Mouse (Mus musculus) MEL (cell line): ENCODE data around the gene Isg20l2. TPM values are rescaled to one million over a fixed set of nuclear protein-coding genes. Genes with fewer than 3 reads are reported as not detected.

Experiments used
- DNase-seq: peaks from one replicate; pipeline ENCODE4 v3.0.0; 2011; ENCODE audit warnings: low read depth, low spot score
- H3K27ac ChIP-seq: 2 replicates; pipeline ENCODE4 v1.5.1; 2012; ENCODE audit warnings: low read depth, mild to moderate bottlenecking, control low read depth, low read length, moderate library complexity; ENCODE audit not compliant: control insufficient read depth
- H3K27me3 ChIP-seq, 2 experiments: fragments of 150-350 bp in 1 of 2; sonication (generic) in 1 of 2; 2 replicates each; pipeline ENCODE4 v1.6.1; 2012; ENCODE audit warnings: low read length in 2 of 2, mild to moderate bottlenecking in 2 of 2, improper control_type of control experiment in 1 of 2, moderate library complexity in 1 of 2; ENCODE audit not compliant: insufficient read depth in 2 of 2, control insufficient read depth in 1 of 2
- H3K36me3 ChIP-seq, 2 experiments: 2 replicates each; pipeline ENCODE4 v1.6.1; 2012 to 2014; ENCODE audit warnings: low read length in 2 of 2, improper control_type of control experiment in 1 of 2, inconsistent platforms in 1 of 2, mild to moderate bottlenecking in 1 of 2; ENCODE audit not compliant: insufficient read depth in 2 of 2, control insufficient read depth in 1 of 2
- H3K4me1 ChIP-seq, 2 experiments: fragments of 150-350 bp in 1 of 2; sonication (generic) in 1 of 2; 2 replicates each; pipeline ENCODE4 v1.6.1; 2012; ENCODE audit warnings: low read length in 2 of 2, improper control_type of control experiment in 1 of 2, mild to moderate bottlenecking in 1 of 2; ENCODE audit not compliant: insufficient read depth in 2 of 2, control insufficient read depth in 1 of 2
- H3K4me3 ChIP-seq, 2 experiments: fragments of 150-350 bp in 1 of 2; sonication (generic) in 1 of 2; 2 replicates each; pipeline ENCODE4 v1.5.1; 2012; ENCODE audit warnings: low read depth in 2 of 2, low read length in 2 of 2, mild to moderate bottlenecking in 2 of 2, moderate library complexity in 2 of 2, control low read depth in 1 of 2, improper control_type of control experiment in 1 of 2; ENCODE audit not compliant: control insufficient read depth in 1 of 2, insufficient read depth in 1 of 2
- H3K79me2 ChIP-seq: 2 replicates; pipeline ENCODE4 v1.6.1; 2012; ENCODE audit warnings: mild to moderate bottlenecking, low read length, moderate library complexity; ENCODE audit not compliant: control insufficient read depth, poor library complexity, insufficient read depth
- H3K9ac ChIP-seq: 2 replicates; pipeline ENCODE4 v1.6.1; 2012; ENCODE audit warnings: low read depth, mild to moderate bottlenecking, control low read depth, low read length, moderate library complexity; ENCODE audit not compliant: control insufficient read depth, poor library complexity, severe bottlenecking
- H3K9me3 ChIP-seq: fragments of 150-350 bp; sonication (generic); replicated peaks from 2 replicates; pipeline ENCODE4 v1.6.1; 2012; ENCODE audit warnings: mild to moderate bottlenecking, low read length, improper control_type of control experiment, moderate library complexity; ENCODE audit not compliant: insufficient read depth
- BHLHE40 ChIP-seq: IDR thresholded peaks from 2 replicates; pipeline ENCODE4 v1.6.1; 2012; ENCODE audit warnings: low read depth, mild to moderate bottlenecking, inconsistent platforms, low read length, improper control_type of control experiment, borderline replicate concordance
- CHD2 ChIP-seq: IDR thresholded peaks from 2 replicates; pipeline ENCODE4 v1.6.1; 2011; ENCODE audit warnings: low read length, improper control_type of control experiment
- CTCF ChIP-seq, 3 experiments: IDR thresholded peaks in 2 of 3; conservative IDR thresholded peaks in 1 of 3; 2 replicates each; pipeline ENCODE4 v1.5.1; 2011 to 2012; ENCODE audit warnings: low read length in 3 of 3, low read depth in 2 of 3, mild to moderate bottlenecking in 2 of 3, improper control_type of control experiment in 1 of 3, inconsistent platforms in 1 of 3, mixed read lengths in 1 of 3, moderate library complexity in 1 of 3; ENCODE audit not compliant: control insufficient read depth in 1 of 3, insufficient read depth in 1 of 3, poor library complexity in 1 of 3, severe bottlenecking in 1 of 3
- ELF1 ChIP-seq: IDR thresholded peaks from 2 replicates; pipeline ENCODE4 v1.6.1; 2014; ENCODE audit warnings: low read depth, mild to moderate bottlenecking, inconsistent platforms, low read length, improper control_type of control experiment, moderate library complexity
- EP300 ChIP-seq, 2 experiments: IDR thresholded peaks; 2 replicates each; pipeline ENCODE4 v1.6.1; 2011; ENCODE audit warnings: improper control_type of control experiment in 2 of 2, low read length in 2 of 2, low read depth in 1 of 2, mild to moderate bottlenecking in 1 of 2
- ETS1 ChIP-seq: IDR thresholded peaks from 2 replicates; pipeline ENCODE4 v1.6.1; 2012; ENCODE audit warnings: low read depth, mild to moderate bottlenecking, inconsistent platforms, low read length, improper control_type of control experiment, moderate library complexity
- HCFC1 ChIP-seq: IDR thresholded peaks from 2 replicates; pipeline ENCODE4 v1.6.1; 2012; ENCODE audit warnings: low read depth, mild to moderate bottlenecking, inconsistent platforms, low read length, improper control_type of control experiment, moderate library complexity
- JUND ChIP-seq: IDR thresholded peaks from 2 replicates; pipeline ENCODE4 v1.6.1; 2011; ENCODE audit warnings: low read depth, mild to moderate bottlenecking, improper control_type of control experiment, low read length
- MAZ ChIP-seq: IDR thresholded peaks from 2 replicates; pipeline ENCODE4 v1.6.1; 2012; ENCODE audit warnings: low read depth, mild to moderate bottlenecking, inconsistent platforms, low read length, improper control_type of control experiment
- MXI1 ChIP-seq: IDR thresholded peaks from 2 replicates; pipeline ENCODE4 v1.6.1; 2011; ENCODE audit warnings: mild to moderate bottlenecking, low read depth, low read length, improper control_type of control experiment
- NELFE ChIP-seq: IDR thresholded peaks from 2 replicates; pipeline ENCODE4 v1.6.1; 2011; ENCODE audit warnings: low read depth, low read length, improper control_type of control experiment
- NRF1 ChIP-seq: IDR thresholded peaks from 2 replicates; pipeline ENCODE4 v1.6.1; 2014; ENCODE audit warnings: low read depth, mild to moderate bottlenecking, inconsistent platforms, low read length, improper control_type of control experiment, moderate library complexity; ENCODE audit not compliant: poor library complexity, insufficient read depth, severe bottlenecking
- POLR2AphosphoS2 ChIP-seq: IDR thresholded peaks from 2 replicates; pipeline ENCODE4 v1.6.1; 2011; ENCODE audit warnings: low read length, improper control_type of control experiment
- RCOR1 ChIP-seq: IDR thresholded peaks from 2 replicates; pipeline ENCODE4 v1.6.1; 2012; ENCODE audit warnings: low read depth, mild to moderate bottlenecking, inconsistent platforms, low read length, improper control_type of control experiment
- SIN3A ChIP-seq: IDR thresholded peaks from 2 replicates; pipeline ENCODE4 v1.6.1; 2012; ENCODE audit warnings: low read length, improper control_type of control experiment, inconsistent platforms
- SMC3 ChIP-seq: IDR thresholded peaks from 2 replicates; pipeline ENCODE4 v1.6.1; 2011; ENCODE audit warnings: low read depth, low read length, improper control_type of control experiment
- USF1 ChIP-seq: IDR thresholded peaks from 2 replicates; pipeline ENCODE4 v1.6.1; 2014; ENCODE audit warnings: low read depth, mild to moderate bottlenecking, inconsistent platforms, low read length, improper control_type of control experiment, moderate library complexity
- ZC3H11A ChIP-seq: IDR thresholded peaks from 2 replicates; pipeline ENCODE4 v1.6.1; 2012; ENCODE audit warnings: low read depth, mild to moderate bottlenecking, inconsistent platforms, low read length, improper control_type of control experiment
- polyA plus RNA-seq, 2 experiments: library from polyadenylated mRNA; stranded (reverse) in 1 of 2; unstranded in 1 of 2; fragments of >175 nt in 1 of 2; fragments of >200 nt in 1 of 2; gene quantifications; 2 replicates each; pipeline versions ENCODE4 v1.2.1 to v1.2.4; 2012; ENCODE audit warnings: low replicate concordance in 2 of 2, low read depth in 1 of 2; ENCODE audit not compliant: insufficient read length in 2 of 2, insufficient read depth in 1 of 2, missing spikeins in 1 of 2
- total RNA-seq: library from RNA; depleted of rRNA; stranded (reverse); fragments of 300-350 nt; gene quantifications from 2 replicates; pipeline ENCODE4 v1.2.3, GENCODE M21; 2012

The Isg20l2 gene
- total and polyA plus RNA-seq, 3 experiments = 45.0 to 71.8 TPM; not detected in 1

GRCm38 (mm10) chr3:87913891-87914290 lies 16.2 kb upstream of the Isg20l2 start:
- H3K4me3 ChIP-seq = no peak overlapping the region

DNA sequence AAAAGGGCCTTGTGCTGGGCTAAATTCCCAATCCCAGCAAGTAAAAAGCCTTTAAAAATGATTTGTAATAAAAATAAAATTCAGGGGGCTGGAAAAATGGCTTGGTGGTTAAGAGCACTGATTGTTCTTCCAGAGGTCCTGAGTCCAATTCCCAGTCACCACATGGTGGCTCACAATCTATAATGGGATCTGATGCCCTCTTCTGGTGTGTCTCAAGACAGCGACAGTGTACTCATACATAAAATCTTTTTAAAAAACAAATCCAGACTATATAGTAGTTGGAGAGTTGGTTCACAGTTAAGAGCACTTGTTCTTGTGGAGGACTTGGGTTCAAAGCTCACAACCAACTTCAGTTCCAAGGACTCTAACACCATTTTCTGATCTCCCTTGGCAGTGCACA lies 13.1 kb upstream of the Isg20l2 start:
- DNase-seq = no peak
- peaks cover 6 to 15% of the 10 kb centered on the region in 2 experiments for H3K36me3 ChIP-seq
- peaks cover 0 to 3% of the 10 kb centered on the region in 2 experiments; a peak in 2 of 4 replicates for H3K4me1 ChIP-seq
- peaks cover 22% of the 10 kb centered on the region for H3K79me2 ChIP-seq
- no peak overlapping the region for H3K9ac ChIP-seq
- H3K27me3 ChIP-seq = no peaks in the 10 kb centered on the region
- TF ChIP-seq HCFC1 = no peak
- peak in 1 of 3 experiments; percentile 19; a peak in 1 of 6 replicates for TF ChIP-seq CTCF (IDR thresholded peaks at IDR 0.05 in 2 of 3, conservative IDR thresholded peaks at IDR 0.05 in 1 of 3; ENCODE audit: control insufficient read depth in 1 of 3, insufficient read depth in 1 of 3, low read depth in 2 of 3, low read length in 3 of 3, poor library complexity in 1 of 3, severe bottlenecking in 1 of 3)
- no peak overlapping the region for H3K27ac ChIP-seq
- H3K4me3 ChIP-seq = no peak overlapping the region
- no peaks in the 10 kb centered on the region for H3K9me3 ChIP-seq

More at GRCm38 (mm10) chr3:87913891-87914290, 16.2 kb upstream of the Isg20l2 start:
- H3K4me1 ChIP-seq = peaks cover 0 to 24% of the 10 kb centered on the region in 2 experiments; a peak in 3 of 4 replicates
- no peak overlapping the region for H3K9ac ChIP-seq
- DNase-seq = no peak
- H3K79me2 ChIP-seq = peaks cover 45% of the 10 kb centered on the region
- H3K36me3 ChIP-seq = peaks cover 20 to 35% of the 10 kb centered on the region in 2 experiments
- TF ChIP-seq NELFE (no peak), JUND (no peak), CHD2 (no peak), MAZ (no peak), ETS1 (no peak), ELF1 (no peak)
- no peaks in the 10 kb centered on the region for H3K9me3 ChIP-seq
- H3K27ac ChIP-seq = no peak overlapping the region
- no peaks in the 10 kb centered on the region for H3K27me3 ChIP-seq

DNA sequence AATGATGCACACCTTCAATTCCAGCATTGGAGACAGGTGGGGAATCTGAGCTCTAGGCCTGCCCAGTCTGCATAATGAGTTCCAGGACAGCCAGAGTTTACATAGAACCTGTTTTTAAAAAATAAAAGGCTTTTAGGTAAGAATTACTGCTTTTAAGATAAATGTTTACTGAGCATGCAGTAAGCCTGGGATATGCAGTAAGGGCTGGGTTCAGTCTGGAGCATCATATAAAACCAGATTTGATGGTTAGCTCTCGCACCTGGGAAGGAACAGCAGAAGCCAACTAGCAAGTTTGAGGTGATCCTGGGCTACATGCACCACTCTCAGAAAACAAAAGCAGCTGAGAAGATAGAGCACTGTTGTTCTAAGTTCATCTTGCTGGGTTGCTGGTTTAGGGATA lies 11.6 kb upstream of the Isg20l2 start:
- H3K4me1 ChIP-seq = no peaks in the 10 kb centered on the region
- DNase-seq = no peak
- no peaks in the 10 kb centered on the region for H3K27me3 ChIP-seq
- no peak overlapping the region for H3K4me3 ChIP-seq
- H3K79me2 ChIP-seq = peaks cover 9% of the 10 kb centered on the region
- TF ChIP-seq NRF1 (no peak), MXI1 (no peak), BHLHE40 (no peak), EP300 (IDR thresholded peaks at IDR 0.05; ENCODE audit: low read depth in 1 of 2, low read length in 2 of 2) (no peak), POLR2AphosphoS2 (0 out of 2 replicates have a peak, but pooled peaks have one; percentile 41), SIN3A (no peak), USF1 (no peak), JUND (no peak), NELFE (no peak), SMC3 (0 out of 2 replicates have a peak, but pooled peaks have one; percentile 4), ZC3H11A (no peak), RCOR1 (no peak), MAZ (no peak)
- TF ChIP-seq, all 39 proteins: peak for 2
- no peak overlapping the region for H3K9ac ChIP-seq
- H3K36me3 ChIP-seq = peaks cover 0 to 6% of the 10 kb centered on the region in 2 experiments; a peak in 3 of 4 replicates
- H3K27ac ChIP-seq = no peak overlapping the region
- no peaks in the 10 kb centered on the region for H3K9me3 ChIP-seq
